Mouse (Mus musculus): Measurements from ENCODE around the gene Ciapin1. TPM values are rescaled to one million over a fixed set of nuclear protein-coding genes. Genes with fewer than 3 reads are reported as not detected.

Gene Ciapin1
- polyA plus RNA-seq (2014; fragmentation: Nextera tagmentation; extraction: Ambion mirVana), result 123 and 139 TPM in 2 replicates

- no peaks in the 10 kb centered on the region for H3K36me3 ChIP-seq (replicated peaks; ENCODE audit: control insufficient read depth, insufficient read depth, low read depth, low read length)
- no peaks in the 10 kb centered on the region for H3K4me1 ChIP-seq (ENCODE audit: control insufficient read depth, insufficient read depth, low read length)
- H3K4me3 ChIP-seq (ENCODE audit: low read depth, low read length), result peak within 1 kb of the TSS; percentile 91
- H3K27me3 ChIP-seq (ENCODE audit: control insufficient read depth, insufficient read depth, low read length), result no peaks in the 10 kb centered on the region
- H3K4me2 ChIP-seq (ENCODE audit: low read depth, low read length), result peak within 1 kb of the TSS; percentile 89
- under 1% methylated on average over 82 of the region's 82 CpGs for WGBS
- ATAC-seq (replicated peaks; ENCODE audit: insufficient number of reproducible peaks, low FRiP score, low TSS enrichment, low read depth) (peak; percentile 96), DNase-seq (ENCODE audit: low spot score) (peak; percentile 97)
- no peaks in the 10 kb centered on the region for H3K9me3 ChIP-seq (replicated peaks; ENCODE audit: control insufficient read depth, low read length)
- H3K9ac ChIP-seq (replicated peaks; ENCODE audit: low read length), result peak within 1 kb of the TSS; percentile 92
- H3K27ac ChIP-seq (replicated peaks; ENCODE audit: low read depth, low read length), result peak within 1 kb of the TSS; percentile 65
These were observed at the start of gene Ciapin1, which contains the start of gene Coq9 for GRCm38 (mm10) chr8:94837662-94838574. Ciapin1 (minus strand) TSS chr8:94838358. Coq9 (plus strand) TSS chr8:94838321.

GRCm38 (mm10) chr8:94880742-94881141, 42.6 kb upstream of the Ciapin1 start:
- no peaks in the 10 kb centered on the region for H3K27me3 ChIP-seq (ENCODE audit: control insufficient read depth, insufficient read depth, low read length)
- H3K4me3 ChIP-seq (ENCODE audit: low read depth, low read length), result no peak overlapping the region
- 72% methylated on average over 4 of the region's 4 CpGs for WGBS
- ATAC-seq (replicated peaks; ENCODE audit: insufficient number of reproducible peaks, low FRiP score, low TSS enrichment, low read depth), result no peak
- no peak overlapping the region for H3K9ac ChIP-seq (replicated peaks; ENCODE audit: low read length)
- no peak for DNase-seq (ENCODE audit: low spot score)
- H3K9me3 ChIP-seq (replicated peaks; ENCODE audit: control insufficient read depth, low read length), result no peaks in the 10 kb centered on the region
- H3K36me3 ChIP-seq (replicated peaks; ENCODE audit: control insufficient read depth, insufficient read depth, low read depth, low read length), result no peaks in the 10 kb centered on the region
- H3K4me1 ChIP-seq (ENCODE audit: control insufficient read depth, insufficient read depth, low read length), result no peaks in the 10 kb centered on the region
- H3K4me2 ChIP-seq (ENCODE audit: low read depth, low read length), result no peak overlapping the region
- H3K27ac ChIP-seq (replicated peaks; ENCODE audit: low read depth, low read length), result no peak overlapping the region

- Histone ChIP-seq H3K9ac (replicated peaks; ENCODE audit: low read length) (no peak overlapping the region), H3K4me1 (ENCODE audit: control insufficient read depth, insufficient read depth, low read length) (peaks cover 4% of the 10 kb centered on the region), H3K27ac (replicated peaks; ENCODE audit: low read depth, low read length) (no peak overlapping the region), H3K27me3 (ENCODE audit: control insufficient read depth, insufficient read depth, low read length) (peaks cover 7% of the 10 kb centered on the region), H3K36me3 (replicated peaks; ENCODE audit: control insufficient read depth, insufficient read depth, low read depth, low read length) (no peaks in the 10 kb centered on the region), H3K4me3 (ENCODE audit: low read depth, low read length) (no peak overlapping the region), H3K4me2 (ENCODE audit: low read depth, low read length) (no peak overlapping the region), H3K9me3 (replicated peaks; ENCODE audit: control insufficient read depth, low read length) (no peaks in the 10 kb centered on the region)
- 35% methylated on average over 3 of the region's 3 CpGs for WGBS
- DNase-seq (ENCODE audit: low spot score) (no peak), ATAC-seq (replicated peaks; ENCODE audit: insufficient number of reproducible peaks, low FRiP score, low TSS enrichment, low read depth) (no peak)
These were observed 38.7 kb upstream of the Ciapin1 start for GRCm38 (mm10) chr8:94876820-94877219.

GRCm38 (mm10) chr8:94876197-94876730, 38.1 kb upstream of the Ciapin1 start, which contains the start of gene Dok4:
Dok4 (minus strand) TSS chr8:94876330.
- WGBS, result 2% methylated on average over 31 of the region's 37 CpGs
- H3K4me3 ChIP-seq (ENCODE audit: low read depth, low read length), result peak within 1 kb of the TSS; percentile 70
- no peak within 1 kb of the TSS for H3K27ac ChIP-seq (replicated peaks; ENCODE audit: low read depth, low read length)
- H3K9me3 ChIP-seq (replicated peaks; ENCODE audit: control insufficient read depth, low read length), result no peaks in the 10 kb centered on the region
- peak; percentile 87 for DNase-seq (ENCODE audit: low spot score)
- no peaks in the 10 kb centered on the region for H3K36me3 ChIP-seq (replicated peaks; ENCODE audit: control insufficient read depth, insufficient read depth, low read depth, low read length)
- peak within 1 kb of the TSS; percentile 92 for H3K4me2 ChIP-seq (ENCODE audit: low read depth, low read length)
- ATAC-seq (replicated peaks; ENCODE audit: insufficient number of reproducible peaks, low FRiP score, low TSS enrichment, low read depth), result peak; percentile 66
- peaks cover 7% of the 10 kb centered on the region for H3K27me3 ChIP-seq (ENCODE audit: control insufficient read depth, insufficient read depth, low read length)
- peaks cover 4% of the 10 kb centered on the region for H3K4me1 ChIP-seq (ENCODE audit: control insufficient read depth, insufficient read depth, low read length)
- H3K9ac ChIP-seq (replicated peaks; ENCODE audit: low read length), result peak within 1 kb of the TSS; percentile 63

GRCm38 (mm10) chr8:94875871-94876150, 37.7 kb upstream of the Ciapin1 start:
- H3K4me2 ChIP-seq (ENCODE audit: low read depth, low read length), result peak overlapping the region; percentile 92
- DNase-seq (ENCODE audit: low spot score), result no peak
- no peak overlapping the region for H3K27ac ChIP-seq (replicated peaks; ENCODE audit: low read depth, low read length)
- H3K9ac ChIP-seq (replicated peaks; ENCODE audit: low read length), result peak overlapping the region; percentile 63
- H3K9me3 ChIP-seq (replicated peaks; ENCODE audit: control insufficient read depth, low read length), result no peaks in the 10 kb centered on the region
- peak overlapping the region; percentile 70 for H3K4me3 ChIP-seq (ENCODE audit: low read depth, low read length)
- under 1% methylated on average over 12 of the region's 20 CpGs for WGBS
- 0 out of 2 replicates have a peak, but pooled peaks have one; percentile 3 for ATAC-seq (replicated peaks; ENCODE audit: insufficient number of reproducible peaks, low FRiP score, low TSS enrichment, low read depth)
- peaks cover 7% of the 10 kb centered on the region for H3K27me3 ChIP-seq (ENCODE audit: control insufficient read depth, insufficient read depth, low read length)
- peaks cover 4% of the 10 kb centered on the region for H3K4me1 ChIP-seq (ENCODE audit: control insufficient read depth, insufficient read depth, low read length)
- no peaks in the 10 kb centered on the region for H3K36me3 ChIP-seq (replicated peaks; ENCODE audit: control insufficient read depth, insufficient read depth, low read depth, low read length)

- 16% methylated on average over 17 of the region's 17 CpGs for WGBS
- peak overlapping the region; percentile 92 for H3K4me2 ChIP-seq (ENCODE audit: low read depth, low read length)
- no peaks in the 10 kb centered on the region for H3K36me3 ChIP-seq (replicated peaks; ENCODE audit: control insufficient read depth, insufficient read depth, low read depth, low read length)
- peak overlapping the region; percentile 70 for H3K4me3 ChIP-seq (ENCODE audit: low read depth, low read length)
- no peak overlapping the region for H3K27ac ChIP-seq (replicated peaks; ENCODE audit: low read depth, low read length)
- H3K9ac ChIP-seq (replicated peaks; ENCODE audit: low read length), result peak overlapping the region; percentile 63
- H3K9me3 ChIP-seq (replicated peaks; ENCODE audit: control insufficient read depth, low read length), result no peaks in the 10 kb centered on the region
- no peak for DNase-seq (ENCODE audit: low spot score)
- H3K27me3 ChIP-seq (ENCODE audit: control insufficient read depth, insufficient read depth, low read length), result peaks cover 7% of the 10 kb centered on the region
- peaks cover 4% of the 10 kb centered on the region for H3K4me1 ChIP-seq (ENCODE audit: control insufficient read depth, insufficient read depth, low read length)
- ATAC-seq (replicated peaks; ENCODE audit: insufficient number of reproducible peaks, low FRiP score, low TSS enrichment, low read depth), result no peak
These were observed 37.1 kb upstream of the Ciapin1 start for GRCm38 (mm10) chr8:94875096-94875870.

GRCm38 (mm10) chr8:94874358-94874757, 36.2 kb upstream of the Ciapin1 start:
- no peak overlapping the region for H3K9ac ChIP-seq (replicated peaks; ENCODE audit: low read length)
- peak; percentile 81 for DNase-seq (ENCODE audit: low spot score)
- H3K4me3 ChIP-seq (ENCODE audit: low read depth, low read length), result peak overlapping the region; percentile 70; the same call in 1 of the 2 replicates
- 16% methylated on average over 6 of the region's 6 CpGs for WGBS
- peaks cover 4% of the 10 kb centered on the region for H3K4me1 ChIP-seq (ENCODE audit: control insufficient read depth, insufficient read depth, low read length)
- no peaks in the 10 kb centered on the region for H3K36me3 ChIP-seq (replicated peaks; ENCODE audit: control insufficient read depth, insufficient read depth, low read depth, low read length)
- H3K27me3 ChIP-seq (ENCODE audit: control insufficient read depth, insufficient read depth, low read length), result peaks cover 7% of the 10 kb centered on the region
- ATAC-seq (replicated peaks; ENCODE audit: insufficient number of reproducible peaks, low FRiP score, low TSS enrichment, low read depth), result no peak
- H3K9me3 ChIP-seq (replicated peaks; ENCODE audit: control insufficient read depth, low read length), result no peaks in the 10 kb centered on the region
- no peak overlapping the region; the same call in 1 of the 2 replicates for H3K27ac ChIP-seq (replicated peaks; ENCODE audit: low read depth, low read length)
- H3K4me2 ChIP-seq (ENCODE audit: low read depth, low read length), result peak overlapping the region; percentile 29

Data from embryonic facial prominence, embryonic 11.5 days (tissue).